Mouse (Mus musculus): ENCODE results near the gene Atp5k. TPM values are rescaled to one million over a fixed set of nuclear protein-coding genes. Genes with fewer than 3 reads are reported as not detected.

Gene Atp5k
- total RNA-seq, 1 experiment from 2014 or later = 63.7 TPM

DNA sequence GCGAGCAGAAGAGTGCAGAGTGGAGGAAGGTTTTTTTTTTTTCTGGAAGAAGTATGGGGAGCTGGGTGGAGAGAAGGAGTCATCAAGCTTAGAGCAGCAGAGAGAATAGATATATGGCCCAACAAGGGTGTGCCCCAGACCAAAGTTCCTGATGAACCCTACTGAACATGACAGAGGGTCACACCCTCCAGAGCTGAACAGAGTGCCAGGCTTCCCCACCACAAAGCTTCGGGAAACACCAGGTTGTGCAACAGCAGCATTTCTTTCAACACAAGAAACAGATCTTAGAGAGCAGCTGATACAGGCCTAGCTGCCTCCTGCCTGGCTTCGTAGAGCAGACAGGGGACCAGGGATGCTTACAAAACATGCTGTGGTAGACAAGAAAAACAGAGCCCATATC lies 12.7 kb upstream of the Atp5k start:
- no peak for ATAC-seq (ENCODE audit: extremely low read depth, insufficient number of reproducible peaks, low FRiP score, poor library complexity, severe bottlenecking)

DNA sequence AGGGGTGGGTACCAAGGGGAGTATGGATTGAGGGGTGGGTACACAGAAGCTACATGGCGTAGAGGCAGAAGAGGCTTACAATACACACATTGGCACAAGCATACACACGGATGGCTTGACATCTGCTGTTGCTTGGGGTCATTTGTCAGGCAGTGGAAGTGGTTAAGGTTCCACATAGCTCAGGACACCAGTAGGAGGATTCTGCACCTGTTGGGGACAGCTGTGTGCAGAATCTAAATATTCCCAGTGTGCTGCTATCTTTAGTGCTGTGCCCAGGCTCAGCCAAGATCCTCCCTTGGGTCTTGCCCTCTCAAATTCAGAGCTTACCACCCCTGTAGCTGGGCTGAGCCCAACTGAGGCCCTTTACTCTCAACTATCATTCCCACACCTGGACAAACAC lies 1.9 kb upstream of the Atp5k start:
- no peak for ATAC-seq (ENCODE audit: extremely low read depth, insufficient number of reproducible peaks, low FRiP score, poor library complexity, severe bottlenecking)

DNA sequence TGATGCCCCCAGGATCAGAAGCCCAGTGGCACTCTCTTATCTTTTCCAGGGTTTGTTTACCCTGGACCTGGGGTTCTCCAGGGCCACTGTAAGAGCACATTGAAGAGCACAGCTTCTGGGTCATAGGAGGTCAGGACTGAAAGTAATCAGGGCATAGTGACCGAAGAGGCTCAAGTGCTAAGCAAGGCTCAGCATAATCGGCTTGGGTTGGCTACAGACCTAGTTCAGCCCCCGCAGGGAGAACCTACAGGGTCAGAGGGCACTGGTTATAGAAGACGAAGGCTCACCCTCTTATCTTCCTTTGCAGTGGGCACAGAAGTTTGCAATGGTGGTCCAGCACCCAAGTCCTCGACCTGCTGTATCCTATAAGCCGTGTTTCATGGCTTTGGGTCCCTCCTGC lies 3.1 kb downstream of the Atp5k start:
- no peak for ATAC-seq (ENCODE audit: extremely low read depth, insufficient number of reproducible peaks, low FRiP score, poor library complexity, severe bottlenecking)

DNA sequence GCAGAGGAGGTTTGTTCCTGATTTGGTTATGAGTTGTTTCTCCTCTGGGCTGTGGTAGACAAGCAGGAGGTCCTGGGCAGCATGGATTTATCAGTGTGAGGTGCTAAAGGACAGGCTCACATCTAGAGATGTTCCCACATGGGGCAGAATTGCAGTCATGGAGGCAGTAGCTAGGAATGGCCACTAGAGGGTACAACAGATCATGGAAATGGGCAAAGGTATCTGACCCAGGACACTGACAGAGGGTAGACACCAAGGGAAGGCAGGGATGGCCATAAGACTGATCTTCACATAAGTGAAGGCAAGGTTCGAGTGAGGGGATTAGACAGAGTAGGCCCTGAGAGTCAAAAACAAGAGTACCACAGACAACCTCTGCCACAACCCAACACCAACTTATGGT lies 7.1 kb downstream of the Atp5k start:
- peak; percentile 55; the same call in 1 of the 2 replicates for ATAC-seq (ENCODE audit: extremely low read depth, insufficient number of reproducible peaks, low FRiP score, poor library complexity, severe bottlenecking)

DNA sequence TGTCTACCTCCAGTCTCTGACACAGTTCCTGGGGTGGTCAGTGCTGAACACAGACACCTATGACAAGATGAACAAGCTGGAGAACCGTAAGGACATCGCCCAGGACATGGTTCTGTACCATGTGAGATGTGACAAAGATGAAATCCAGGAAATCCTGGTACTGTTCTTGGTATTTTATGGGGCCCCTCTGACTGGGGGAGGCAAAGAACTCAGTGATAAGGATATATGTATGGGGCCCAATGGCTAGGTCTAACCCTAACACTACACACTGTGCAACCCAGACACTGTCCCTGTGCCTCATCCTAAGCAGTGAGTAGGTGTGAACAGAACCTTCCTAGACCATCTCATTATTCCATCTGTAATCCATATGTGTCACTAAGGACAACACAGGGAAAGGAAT lies 10.8 kb downstream of the Atp5k start:
- no peak for ATAC-seq (ENCODE audit: extremely low read depth, insufficient number of reproducible peaks, low FRiP score, poor library complexity, severe bottlenecking)

DNA sequence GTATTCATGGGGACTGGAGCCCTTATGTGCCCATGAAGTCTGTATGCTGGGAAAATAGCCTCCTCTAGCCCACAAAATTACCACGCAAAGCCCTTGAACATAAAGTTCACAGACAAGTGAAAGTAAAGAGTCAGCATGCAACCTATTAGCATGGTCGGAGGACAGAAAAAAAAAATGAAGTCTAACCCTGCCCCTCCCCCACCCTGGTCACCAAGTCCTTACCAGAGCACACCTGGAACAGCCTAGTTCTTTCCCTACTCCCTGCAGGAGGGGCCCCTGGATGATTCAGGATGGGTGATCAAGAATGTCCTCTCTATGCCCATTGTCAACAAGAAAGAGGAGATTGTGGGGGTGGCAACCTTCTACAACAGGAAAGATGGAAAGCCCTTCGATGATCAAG lies 11.5 kb downstream of the Atp5k start:
- ATAC-seq (ENCODE audit: extremely low read depth, insufficient number of reproducible peaks, low FRiP score, poor library complexity, severe bottlenecking) = no peak

DNA sequence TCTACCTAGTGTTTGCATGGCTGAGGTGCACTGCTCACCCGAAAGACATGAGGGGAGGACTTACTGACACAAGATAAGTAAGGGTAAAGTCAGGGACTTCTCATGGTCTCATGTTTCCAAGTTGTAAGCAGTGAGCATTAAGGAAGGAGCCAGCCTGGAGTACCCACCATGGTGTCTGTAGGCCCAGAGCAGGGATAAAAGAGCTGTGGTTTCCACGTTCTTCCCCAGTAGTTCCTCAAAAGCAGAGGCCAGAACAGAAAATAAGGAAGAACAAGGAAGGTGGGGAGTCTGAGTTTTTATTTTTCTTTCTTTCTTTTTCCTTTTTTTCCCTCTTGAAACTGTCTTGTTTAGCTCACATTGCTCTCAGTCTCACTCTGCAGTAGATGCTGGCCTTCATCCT lies 19.5 kb downstream of the Atp5k start:
- ATAC-seq (ENCODE audit: extremely low read depth, insufficient number of reproducible peaks, low FRiP score, poor library complexity, severe bottlenecking) = no peak

DNA sequence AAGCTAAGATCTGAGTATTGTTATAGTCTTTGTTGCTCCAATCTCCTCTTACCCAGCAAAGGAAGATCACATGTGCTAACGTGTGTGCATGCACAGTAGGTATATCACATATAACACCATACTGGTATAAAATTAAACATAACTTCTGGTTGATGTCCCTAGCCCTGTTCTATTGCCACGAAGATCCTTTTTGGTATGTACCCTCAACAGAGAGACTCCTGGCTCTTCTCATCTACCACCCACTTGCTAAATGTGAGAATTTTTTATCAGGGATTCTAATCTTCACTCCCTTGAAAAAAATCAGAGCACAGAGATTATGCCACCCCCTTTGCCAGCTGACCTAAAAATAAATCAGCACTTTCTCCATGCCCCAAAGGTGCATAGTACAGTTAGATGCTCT lies 27.3 kb downstream of the Atp5k start:
- ATAC-seq (ENCODE audit: extremely low read depth, insufficient number of reproducible peaks, low FRiP score, poor library complexity, severe bottlenecking) = no peak

DNA sequence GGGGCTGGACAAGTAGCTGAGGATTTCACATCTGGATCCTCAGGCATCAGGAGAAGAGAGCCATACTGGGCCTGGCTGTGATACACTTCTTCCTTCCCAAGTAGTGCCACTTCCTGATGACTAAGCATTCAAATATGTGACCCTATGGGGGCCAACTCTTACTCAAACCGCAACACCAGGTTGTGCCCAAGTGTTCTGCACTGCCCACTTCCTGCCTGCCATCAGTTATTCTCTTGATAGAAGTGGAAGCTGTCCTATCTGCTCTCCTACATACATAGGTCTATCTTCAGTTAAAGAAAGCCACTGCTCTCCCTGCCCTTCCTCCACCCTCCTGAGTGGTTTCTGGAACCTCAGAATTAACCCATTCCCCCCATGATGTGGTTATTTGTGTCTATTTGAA lies 28.8 kb downstream of the Atp5k start:
- ATAC-seq (ENCODE audit: extremely low read depth, insufficient number of reproducible peaks, low FRiP score, poor library complexity, severe bottlenecking) = no peak

DNA sequence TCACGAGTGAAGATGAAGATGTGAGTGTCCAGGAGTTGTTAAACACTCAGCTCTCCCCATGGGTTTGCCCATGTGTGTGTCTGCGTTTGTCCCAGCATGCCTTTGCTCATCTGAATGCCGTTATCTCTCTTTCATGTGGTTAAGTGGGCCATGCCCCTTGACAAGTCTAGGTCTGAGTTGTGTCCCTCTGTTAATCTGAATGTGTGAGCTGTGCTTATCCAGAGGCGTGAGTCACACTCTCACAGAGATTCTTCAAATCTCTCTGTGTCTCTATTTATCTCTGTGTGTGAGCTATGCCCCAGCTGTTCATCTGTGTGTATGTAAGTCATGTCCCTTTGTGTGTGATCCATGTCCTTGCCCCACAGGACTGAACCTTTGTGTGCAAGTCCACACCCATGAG lies 30.8 kb downstream of the Atp5k start:
- no peak for ATAC-seq (ENCODE audit: extremely low read depth, insufficient number of reproducible peaks, low FRiP score, poor library complexity, severe bottlenecking)

DNA sequence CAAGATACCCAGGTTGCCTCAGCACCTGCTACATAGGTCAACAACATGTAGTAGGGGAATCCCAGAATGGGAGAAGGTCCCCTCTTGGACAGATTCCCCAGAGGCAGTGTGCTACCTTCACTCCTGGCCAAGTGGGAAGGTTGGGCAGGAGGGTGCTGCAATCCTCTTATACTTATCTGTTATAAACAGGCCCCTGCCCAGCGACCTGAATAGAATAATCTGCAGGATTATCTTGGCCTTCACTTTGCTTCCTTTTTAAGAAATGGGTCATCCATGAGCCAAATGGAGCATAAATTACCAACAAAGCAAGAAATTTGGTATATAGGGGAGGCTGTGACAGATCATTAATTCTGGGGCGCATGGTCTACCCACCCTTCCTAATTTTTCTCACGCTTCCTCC lies 44.5 kb downstream of the Atp5k start:
- ATAC-seq (ENCODE audit: extremely low read depth, insufficient number of reproducible peaks, low FRiP score, poor library complexity, severe bottlenecking) = no peak

DNA sequence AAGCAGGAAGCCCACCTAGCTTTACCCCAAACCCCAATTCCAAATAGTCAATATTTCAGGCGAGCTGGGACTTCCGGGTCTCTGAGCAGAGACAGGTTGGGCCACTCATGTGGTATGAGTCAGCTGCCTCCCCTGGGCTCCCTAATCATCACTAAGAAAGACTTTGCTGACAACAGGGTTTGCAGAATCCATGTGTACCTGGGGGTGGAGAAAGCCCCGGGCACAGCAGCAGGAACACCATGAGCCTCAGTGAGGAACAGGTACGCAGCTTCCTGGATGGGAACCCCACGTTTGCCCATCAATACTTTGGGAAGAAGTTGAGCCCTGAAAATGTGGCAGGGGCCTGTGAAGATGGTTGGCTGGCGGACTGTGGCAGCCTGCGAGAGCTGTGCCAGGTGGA lies 46.0 kb downstream of the Atp5k start, which contains the start of gene Pde6b:
Gene Pde6b, plus strand, starts transcription at position 191 of the 400 bp plus-strand sequence.
- no peak for ATAC-seq (ENCODE audit: extremely low read depth, insufficient number of reproducible peaks, low FRiP score, poor library complexity, severe bottlenecking)

DNA sequence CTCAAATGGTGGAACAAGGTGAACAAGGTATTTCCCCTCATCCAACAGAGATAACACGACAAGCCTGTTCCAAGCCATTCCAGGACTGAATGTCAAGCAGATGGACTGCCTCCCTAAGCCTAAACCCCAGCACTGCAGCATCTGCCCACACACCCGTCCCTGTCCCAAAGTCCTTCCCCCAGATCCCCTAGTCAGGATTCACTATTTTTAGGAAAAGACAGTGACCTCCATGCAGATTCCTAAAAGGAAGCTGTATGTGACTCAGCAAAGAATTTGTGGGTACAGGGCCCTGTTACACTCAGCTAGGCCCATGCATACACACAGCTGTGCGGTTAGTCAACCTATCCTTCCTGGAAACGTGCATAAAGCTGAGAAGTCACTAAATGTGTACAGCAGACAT lies 47.8 kb downstream of the Atp5k start:
- no peak for ATAC-seq (ENCODE audit: extremely low read depth, insufficient number of reproducible peaks, low FRiP score, poor library complexity, severe bottlenecking)

DNA sequence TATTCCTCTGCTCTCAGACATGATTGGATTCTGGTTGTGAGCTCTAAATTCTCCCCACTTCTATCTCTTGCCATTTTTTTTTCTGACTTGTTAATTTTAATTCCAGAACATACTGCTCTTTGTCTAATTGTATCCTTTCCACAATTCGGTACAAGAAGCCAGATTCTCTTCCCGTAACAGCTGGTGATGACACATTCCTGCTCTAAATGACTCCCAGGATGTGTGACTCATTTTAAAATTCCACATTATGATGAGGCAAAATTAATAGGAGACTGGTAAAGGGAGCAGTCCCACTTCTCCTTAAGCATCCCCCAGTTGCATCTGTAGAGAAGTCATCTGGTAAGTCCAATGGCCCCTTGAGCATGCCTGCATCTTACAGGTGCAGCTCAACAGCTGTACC lies 48.6 kb downstream of the Atp5k start:
- ATAC-seq (ENCODE audit: extremely low read depth, insufficient number of reproducible peaks, low FRiP score, poor library complexity, severe bottlenecking) = no peak

Other genes with a start within 250 kb of the Atp5k start
- 41.3 and 42.4 TPM in 2 replicates for gene Dr1, start 165.6 kb downstream of the Atp5k start, total RNA-seq (2017)
- 4.8 and 5.2 TPM in 2 replicates for gene Pigg, start 121.8 kb downstream of the Atp5k start, total RNA-seq (2017)
- not detected in 2 replicates for gene Gm42517, start 66.5 kb downstream of the Atp5k start, total RNA-seq (2017)
- not detected in 2 replicates for gene Pde6b, start 46.1 kb downstream of the Atp5k start, total RNA-seq (2017)
- 1.4 and 1.7 TPM in 2 replicates for gene Mfsd7a, start 14.4 kb upstream of the Atp5k start, total RNA-seq (2017)
- gene Pcgf3, start 26.8 kb upstream of the Atp5k start, total RNA-seq (2017) = 17.5 and 21.6 TPM in 2 replicates
- gene Cplx1, start 115.6 kb upstream of the Atp5k start, total RNA-seq (2017) = not detected in 2 replicates
- gene Gak, start 195.3 kb upstream of the Atp5k start, total RNA-seq (2017) = 169 and 179 TPM in 2 replicates
- gene Tmem175, start 195.3 kb upstream of the Atp5k start, total RNA-seq (2017) = 14.9 and 17.3 TPM in 2 replicates
- gene Idua, start 225.9 kb upstream of the Atp5k start, total RNA-seq (2017) = 11.9 and 13.0 TPM in 2 replicates
- gene Dgkq, start 235.2 kb upstream of the Atp5k start, total RNA-seq (2017) = 18.9 and 43.5 TPM in 2 replicates
- 0.12 TPM in 1 of 2 replicates, not detected in the other for gene Slc26a1, start 241.1 kb upstream of the Atp5k start, total RNA-seq (2017)